Mouse (Mus musculus): ENCODE data around the gene Mrpl46. TPM values are rescaled to one million over a fixed set of nuclear protein-coding genes. Genes with fewer than 3 reads are reported as not detected.

The Mrpl46 gene
- polyA plus RNA-seq, 1 experiment: 17.0 TPM

DNA sequence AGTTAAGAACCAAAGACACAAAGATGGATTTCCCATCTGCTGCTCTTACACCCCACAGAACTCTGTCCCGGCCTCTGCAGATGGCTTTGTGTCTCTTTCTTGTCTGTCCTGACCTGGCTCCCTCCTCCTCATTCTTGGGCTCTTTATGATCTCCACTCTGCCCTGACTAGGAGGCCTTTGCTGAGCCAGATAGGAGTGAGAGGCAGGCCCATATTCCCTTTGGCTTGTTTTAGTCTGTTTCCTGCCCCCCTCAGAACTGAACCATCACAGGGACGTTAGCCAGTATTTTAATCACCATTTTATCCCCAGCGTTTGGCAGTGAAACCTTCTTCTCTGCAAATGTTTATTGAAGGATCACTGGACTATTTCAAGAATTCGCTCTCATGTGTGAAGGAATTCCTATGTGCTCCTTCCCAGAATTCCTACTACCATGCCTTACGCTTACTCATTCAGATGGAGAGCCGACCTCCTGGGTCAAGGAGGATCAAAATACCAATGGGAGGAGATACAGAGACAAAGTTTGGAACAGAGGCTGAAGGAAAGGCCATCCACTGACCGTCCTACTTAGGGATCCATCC is 14.2 kb downstream of the Mrpl46 start:
- no peak overlapping the region for H3K4me3 ChIP-seq (ENCODE audit: insufficient read depth, low read length)
- H3K4me1 ChIP-seq (ENCODE audit: control insufficient read depth, insufficient read depth, low read length): no peaks in the 10 kb centered on the region
- TF ChIP-seq POLR2A (IDR thresholded peaks at IDR 0.05; ENCODE audit: borderline replicate concordance, low read depth, low read length) (no peak), CTCF (IDR thresholded peaks at IDR 0.05; ENCODE audit: low read depth, low read length) (no peak)
- H3K27ac ChIP-seq (ENCODE audit: insufficient read depth, low read depth, low read length): no peak overlapping the region

DNA sequence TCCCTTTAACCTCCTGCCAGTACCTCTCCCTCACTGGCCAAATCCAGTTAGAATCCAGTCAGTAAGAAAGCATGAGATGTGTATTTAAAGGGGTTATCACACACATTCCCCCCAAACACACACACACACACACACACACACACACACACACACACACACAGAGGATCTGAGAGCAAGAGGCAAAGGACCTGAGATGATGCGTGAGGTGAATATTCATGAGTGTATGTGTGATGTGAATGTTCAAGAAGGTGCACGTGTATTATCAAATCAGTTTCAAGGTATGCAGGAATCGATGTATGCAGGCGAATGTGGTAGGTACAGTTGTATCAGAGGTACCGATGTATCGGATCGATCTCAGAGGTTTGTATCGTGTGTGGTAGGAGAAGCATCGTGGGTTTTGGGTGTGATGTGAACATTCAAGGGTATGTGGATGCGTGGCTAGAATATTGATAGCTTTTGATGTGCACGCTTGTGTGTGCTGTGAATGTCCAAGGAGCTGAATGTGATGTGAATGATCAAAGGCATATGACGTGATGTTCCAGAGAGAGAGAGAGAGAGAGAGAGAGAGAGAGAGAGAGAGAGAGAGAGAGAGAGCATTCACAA is 15.3 kb downstream of the Mrpl46 start:
- no peaks in the 10 kb centered on the region for H3K4me1 ChIP-seq (ENCODE audit: control insufficient read depth, insufficient read depth, low read length)
- no peak overlapping the region for H3K4me3 ChIP-seq (ENCODE audit: insufficient read depth, low read length)
- H3K27ac ChIP-seq (ENCODE audit: insufficient read depth, low read depth, low read length): no peak overlapping the region
- TF ChIP-seq POLR2A (IDR thresholded peaks at IDR 0.05; ENCODE audit: borderline replicate concordance, low read depth, low read length) (no peak), CTCF (IDR thresholded peaks at IDR 0.05; ENCODE audit: low read depth, low read length) (no peak)

DNA sequence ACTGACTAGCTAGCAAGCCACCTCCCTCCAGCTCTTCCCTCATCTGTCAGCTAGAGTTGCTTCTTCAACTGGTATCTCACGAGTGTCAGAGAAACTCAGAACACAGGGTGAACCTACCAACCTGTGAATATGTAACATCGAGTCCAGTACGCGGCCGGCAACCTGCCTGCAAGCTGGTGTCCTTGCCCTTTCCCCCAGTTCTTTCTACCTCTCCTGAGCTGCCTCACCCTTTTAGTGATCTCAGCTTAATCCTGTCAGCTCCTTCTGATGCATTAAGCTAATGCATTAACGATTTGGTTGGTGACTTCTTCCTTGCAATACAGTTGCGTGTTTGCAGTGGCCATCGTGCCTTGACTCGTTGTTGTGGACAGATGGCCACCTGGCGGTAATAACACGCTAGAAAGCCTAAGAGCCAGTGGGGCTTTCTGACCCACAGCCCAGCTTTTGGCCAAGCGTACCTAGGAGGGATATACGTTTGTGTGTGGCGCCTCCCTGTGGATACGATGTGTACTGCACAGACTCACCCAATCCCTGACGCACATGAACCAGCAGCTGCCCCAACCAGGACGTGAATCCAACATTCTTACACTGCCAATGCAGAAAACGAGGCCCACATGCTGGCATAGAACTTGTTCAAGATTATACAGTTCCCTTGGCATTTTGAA is 17.2 kb downstream of the Mrpl46 start:
- H3K27ac ChIP-seq (ENCODE audit: insufficient read depth, low read depth, low read length): no peak overlapping the region
- H3K4me3 ChIP-seq (ENCODE audit: insufficient read depth, low read length): no peak overlapping the region
- peak; percentile 65 for TF ChIP-seq CTCF (IDR thresholded peaks at IDR 0.05; ENCODE audit: low read depth, low read length)
- TF ChIP-seq POLR2A (IDR thresholded peaks at IDR 0.05; ENCODE audit: borderline replicate concordance, low read depth, low read length): no peak
- no peaks in the 10 kb centered on the region for H3K4me1 ChIP-seq (ENCODE audit: control insufficient read depth, insufficient read depth, low read length)

DNA sequence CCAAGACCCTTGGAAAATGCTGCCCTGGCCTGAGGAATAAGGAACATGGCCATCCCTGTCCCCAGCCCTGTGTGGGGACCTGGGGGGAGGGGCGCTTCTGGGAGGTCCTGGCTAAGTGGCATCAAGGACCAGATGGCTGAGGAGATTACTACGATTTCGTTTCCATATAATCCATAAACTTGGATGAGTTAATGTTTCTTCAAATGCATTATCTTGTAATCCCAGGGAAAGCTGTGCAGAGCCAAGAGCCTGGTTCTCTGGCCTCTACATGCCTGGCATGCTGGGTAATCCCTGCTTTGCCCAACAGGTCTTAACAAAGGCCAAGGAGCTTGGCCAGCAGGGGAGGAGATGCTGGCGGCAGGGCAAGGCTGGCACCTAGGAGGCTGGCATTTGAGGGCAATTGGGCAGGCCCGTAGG is 18.1 kb downstream of the Mrpl46 start:
- Histone ChIP-seq H3K4me3 (ENCODE audit: insufficient read depth, low read length) (no peak overlapping the region), H3K27ac (ENCODE audit: insufficient read depth, low read depth, low read length) (no peak overlapping the region), H3K4me1 (ENCODE audit: control insufficient read depth, insufficient read depth, low read length) (no peaks in the 10 kb centered on the region)
- TF ChIP-seq POLR2A (IDR thresholded peaks at IDR 0.05; ENCODE audit: borderline replicate concordance, low read depth, low read length) (no peak), CTCF (IDR thresholded peaks at IDR 0.05; ENCODE audit: low read depth, low read length) (no peak)

DNA sequence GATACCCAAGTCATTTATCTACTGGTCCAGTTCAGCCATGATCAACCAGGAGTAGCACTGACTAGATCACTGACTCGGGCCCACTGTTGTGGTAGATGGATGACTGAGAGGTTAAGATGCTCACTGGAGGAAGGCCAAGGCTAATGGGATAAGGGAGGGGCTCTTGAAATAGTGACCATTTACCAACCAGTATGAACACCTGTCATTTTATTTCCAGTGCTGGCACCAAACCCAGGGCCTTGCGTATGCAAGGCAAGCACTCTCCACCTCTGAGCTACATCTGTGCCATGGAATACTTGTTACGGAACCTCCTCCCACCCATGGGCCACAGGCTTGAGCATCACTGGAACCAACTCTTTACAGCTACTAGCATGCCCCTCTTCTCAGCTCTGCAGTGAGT is 19.5 kb downstream of the Mrpl46 start:
- no peaks in the 10 kb centered on the region for H3K4me1 ChIP-seq (ENCODE audit: control insufficient read depth, insufficient read depth, low read length)
- no peak overlapping the region for H3K4me3 ChIP-seq (ENCODE audit: insufficient read depth, low read length)
- TF ChIP-seq CTCF (IDR thresholded peaks at IDR 0.05; ENCODE audit: low read depth, low read length): no peak
- no peak overlapping the region for H3K27ac ChIP-seq (ENCODE audit: insufficient read depth, low read depth, low read length)

DNA sequence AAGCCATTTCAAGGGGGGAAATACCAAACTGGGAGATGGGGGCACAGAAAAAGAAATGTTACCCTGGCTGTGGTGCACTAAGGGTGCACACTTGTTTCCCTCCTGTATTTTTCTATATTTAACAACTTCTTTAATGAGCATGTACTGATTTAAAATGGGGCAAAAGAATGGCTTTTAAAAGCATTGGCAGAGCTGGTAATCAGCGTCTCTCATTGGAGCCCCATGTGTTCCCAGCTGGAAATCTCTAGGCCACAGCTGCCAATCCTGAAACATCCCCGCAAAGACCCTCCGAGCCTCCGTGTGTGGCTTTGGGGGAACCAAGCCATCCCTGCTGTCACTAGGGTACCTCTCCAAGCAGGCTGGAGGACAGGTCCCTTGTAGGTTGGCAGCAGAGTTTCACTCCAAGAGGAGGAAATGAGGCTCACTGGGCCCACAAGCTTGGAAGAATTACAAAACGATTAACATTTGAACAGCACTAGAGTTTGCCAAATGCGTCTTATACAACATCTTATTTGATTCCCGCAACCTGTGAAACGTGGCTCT is 28.8 kb downstream of the Mrpl46 start:
- Histone ChIP-seq H3K4me1 (ENCODE audit: control insufficient read depth, insufficient read depth, low read length) (no peaks in the 10 kb centered on the region), H3K4me3 (ENCODE audit: insufficient read depth, low read length) (no peak overlapping the region), H3K27ac (ENCODE audit: insufficient read depth, low read depth, low read length) (no peak overlapping the region)
- TF ChIP-seq POLR2A (IDR thresholded peaks at IDR 0.05; ENCODE audit: borderline replicate concordance, low read depth, low read length) (no peak), CTCF (IDR thresholded peaks at IDR 0.05; ENCODE audit: low read depth, low read length) (no peak)

DNA sequence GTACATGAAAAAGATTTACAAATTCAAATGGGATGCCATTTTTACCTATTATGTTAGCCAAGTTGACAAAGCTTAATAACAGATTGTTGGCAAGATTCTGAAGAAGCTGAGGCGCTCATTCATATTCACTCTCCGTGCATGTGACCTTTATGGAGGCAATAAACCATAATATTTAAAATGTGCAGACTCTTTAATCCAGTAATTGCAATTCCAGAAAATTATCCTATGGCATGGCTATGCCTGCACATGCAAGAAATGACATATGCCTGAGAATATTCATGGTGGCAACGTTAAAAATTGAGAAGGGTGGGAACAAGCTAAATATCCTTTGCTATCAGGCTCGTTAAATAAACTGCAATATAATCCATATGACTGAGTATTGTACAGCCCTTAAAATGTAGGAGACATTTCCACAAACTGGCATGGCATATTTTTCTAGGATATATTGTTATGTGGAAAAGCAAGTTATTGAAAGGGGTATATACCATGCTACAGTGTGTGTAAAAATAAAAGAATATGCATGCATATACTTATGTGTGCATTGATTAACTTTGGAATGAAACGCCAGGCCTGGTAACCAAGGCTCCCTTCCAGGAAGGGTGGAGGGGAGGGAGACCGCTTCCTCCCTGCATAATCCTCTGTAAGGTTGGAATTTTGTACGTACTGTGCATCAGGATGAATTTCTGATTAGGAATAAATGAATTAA is 29.4 kb downstream of the Mrpl46 start:
- no peaks in the 10 kb centered on the region for H3K4me1 ChIP-seq (ENCODE audit: control insufficient read depth, insufficient read depth, low read length)
- TF ChIP-seq CTCF (IDR thresholded peaks at IDR 0.05; ENCODE audit: low read depth, low read length) (no peak), POLR2A (IDR thresholded peaks at IDR 0.05; ENCODE audit: borderline replicate concordance, low read depth, low read length) (no peak)
- H3K27ac ChIP-seq (ENCODE audit: insufficient read depth, low read depth, low read length): no peak overlapping the region
- no peak overlapping the region for H3K4me3 ChIP-seq (ENCODE audit: insufficient read depth, low read length)

DNA sequence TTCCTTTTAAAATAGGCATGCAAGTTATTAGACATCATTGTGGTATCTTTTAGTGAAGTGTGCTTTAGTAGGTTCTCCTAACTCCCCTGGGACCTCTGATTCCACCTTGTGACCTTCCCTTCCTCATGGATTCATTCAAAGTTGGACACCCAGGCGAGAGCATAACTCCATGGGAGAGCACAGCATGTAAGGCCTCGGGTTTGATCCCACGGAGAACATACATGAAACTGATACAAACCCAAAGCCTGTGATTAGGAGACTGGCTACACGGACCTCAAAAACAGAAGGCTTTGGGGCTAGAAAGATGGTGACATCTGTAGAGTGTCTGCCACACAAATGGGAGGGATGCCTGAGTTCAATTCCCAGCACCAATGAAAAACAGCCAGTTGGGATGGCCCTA is 30.4 kb downstream of the Mrpl46 start:
- TF ChIP-seq POLR2A (IDR thresholded peaks at IDR 0.05; ENCODE audit: borderline replicate concordance, low read depth, low read length) (no peak), CTCF (IDR thresholded peaks at IDR 0.05; ENCODE audit: low read depth, low read length) (no peak)
- Histone ChIP-seq H3K4me3 (ENCODE audit: insufficient read depth, low read length) (no peak overlapping the region), H3K27ac (ENCODE audit: insufficient read depth, low read depth, low read length) (no peak overlapping the region), H3K4me1 (ENCODE audit: control insufficient read depth, insufficient read depth, low read length) (no peaks in the 10 kb centered on the region)

DNA sequence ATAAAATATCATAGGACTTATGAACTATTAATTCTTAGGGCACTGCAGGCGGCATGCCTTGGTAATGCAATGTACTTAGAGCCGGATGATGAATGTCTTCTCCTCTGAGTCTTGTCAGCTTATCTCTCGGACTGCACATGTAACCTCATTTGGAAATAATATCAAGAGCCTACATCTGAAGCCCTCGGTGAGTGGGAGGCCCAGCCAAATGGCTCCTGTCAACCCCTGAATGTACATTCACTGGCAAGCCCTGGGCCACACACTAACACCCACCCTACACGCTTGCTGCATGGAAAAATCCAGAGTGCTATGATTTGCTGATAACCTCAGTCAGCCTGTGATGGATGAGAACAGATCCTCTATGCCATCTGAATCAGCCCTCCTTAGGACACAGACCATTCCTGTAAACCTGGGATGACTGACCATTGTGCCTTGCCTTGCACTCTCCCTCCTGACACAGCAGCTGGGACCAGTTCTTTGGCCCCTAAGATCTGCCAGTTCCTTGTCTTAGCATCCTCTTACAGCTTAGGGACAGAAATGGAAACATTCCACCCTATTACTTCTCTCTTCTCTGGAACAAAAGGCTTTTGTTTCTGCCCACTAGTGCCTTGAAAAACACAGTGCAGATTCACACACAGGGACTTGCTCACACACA is 39.5 kb downstream of the Mrpl46 start:
- Histone ChIP-seq H3K4me1 (ENCODE audit: control insufficient read depth, insufficient read depth, low read length) (no peaks in the 10 kb centered on the region), H3K4me3 (ENCODE audit: insufficient read depth, low read length) (no peak overlapping the region), H3K27ac (ENCODE audit: insufficient read depth, low read depth, low read length) (no peak overlapping the region)
- TF ChIP-seq POLR2A (IDR thresholded peaks at IDR 0.05; ENCODE audit: borderline replicate concordance, low read depth, low read length): no peak
- TF ChIP-seq CTCF (IDR thresholded peaks at IDR 0.05; ENCODE audit: low read depth, low read length): no peak

Data from bone marrow macrophage, adult 2 months (primary cell).